Mouse (Mus musculus) heart, adult 2 months (tissue): Measurements from ENCODE around the gene F11.

Source experiments
- CTCF ChIP-seq: fragments of 200-600 bp; IDR thresholded peaks from 2 replicates; pipeline ENCODE4 v1.8.1; 2022; ENCODE audit warnings: antibody characterized with exemption, mild to moderate bottlenecking, moderate library complexity
- EP300 ChIP-seq: fragments of 200-500 bp; IDR thresholded peaks from 2 replicates; pipeline ENCODE4 v1.6.1; 2011; ENCODE audit warnings: low read depth, low read length, control low read depth; ENCODE audit not compliant: insufficient read depth
- POLR2A ChIP-seq: fragments of 200-500 bp; IDR thresholded peaks from 2 replicates; pipeline ENCODE4 v1.6.1; 2011; ENCODE audit warnings: mild to moderate bottlenecking, low read depth, low read length, control low read depth; ENCODE audit not compliant: insufficient read depth

DNA sequence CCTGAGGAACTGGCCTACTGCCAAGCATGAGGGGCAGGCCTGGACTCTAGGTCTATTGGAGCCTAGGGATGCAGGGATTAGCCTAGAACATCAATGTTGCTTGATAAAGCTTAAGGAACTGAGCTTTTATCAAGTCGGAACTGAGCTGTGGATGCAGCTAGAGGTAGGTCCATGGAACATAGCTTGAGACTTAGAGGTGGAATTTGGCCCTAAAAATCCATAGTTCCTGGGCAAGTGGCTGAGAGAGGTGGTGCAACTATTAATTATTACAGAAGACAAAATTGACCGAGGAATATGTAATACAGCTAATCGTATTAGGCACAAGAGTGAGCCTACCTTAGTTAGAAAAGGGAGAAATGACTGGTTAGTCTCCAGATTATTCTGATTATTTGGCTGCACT, 42.5 kb upstream of the F11 start:
- TF ChIP-seq POLR2A = no peak
- TF ChIP-seq CTCF = no peak
- TF ChIP-seq EP300 = no peak
